Mouse (Mus musculus): ENCODE data around the gene Ppp1r12c. TPM values are rescaled to one million over a fixed set of nuclear protein-coding genes. Genes with fewer than 3 reads are reported as not detected.

Gene Ppp1r12c
- polyA plus RNA-seq, 1 experiment: 68.7 TPM

DNA sequence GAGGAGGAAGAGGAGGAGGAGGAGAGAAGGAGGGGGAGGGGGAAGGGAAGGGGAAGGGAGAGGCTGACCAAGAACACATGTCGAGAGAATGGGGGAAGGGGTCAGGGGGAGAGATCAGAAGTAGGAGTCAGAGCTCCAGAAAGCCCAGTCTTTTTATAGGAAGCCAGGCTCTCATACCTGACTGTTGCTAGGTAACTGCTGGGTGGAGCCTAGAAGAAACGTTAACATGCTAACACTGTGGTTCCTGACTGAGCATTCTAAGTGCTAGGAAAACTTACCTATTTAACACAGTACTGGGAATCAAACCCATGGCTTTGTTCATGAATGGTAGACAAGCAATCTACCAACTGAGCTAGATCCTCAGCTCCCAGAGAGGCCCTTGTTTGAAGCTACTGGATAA is 52.3 kb downstream of the Ppp1r12c start:
- H3K4me1 ChIP-seq (ENCODE audit: control insufficient read depth, insufficient read depth, low read length): peaks cover 4% of the 10 kb centered on the region
- H3K27me3 ChIP-seq (ENCODE audit: control insufficient read depth, insufficient read depth, low read length, poor library complexity, severe bottlenecking): no peaks in the 10 kb centered on the region
- TF ChIP-seq EP300 (IDR thresholded peaks at IDR 0.05; ENCODE audit: insufficient read depth, low read depth, low read length): no peak
- no peak for TF ChIP-seq POLR2A (IDR thresholded peaks at IDR 0.05; ENCODE audit: insufficient read depth, low read length)
- no peak for TF ChIP-seq CTCF (IDR thresholded peaks at IDR 0.05; ENCODE audit: low read depth, low read length)
- no peak overlapping the region for H3K4me3 ChIP-seq (ENCODE audit: low read depth, low read length)
- H3K9ac ChIP-seq (ENCODE audit: low read depth, poor library complexity, severe bottlenecking): no peak overlapping the region
- no peak overlapping the region for H3K27ac ChIP-seq (ENCODE audit: insufficient read depth, low read length)
- H3K36me3 ChIP-seq (ENCODE audit: control insufficient read depth, insufficient read depth, low read length, poor library complexity, severe bottlenecking): no peaks in the 10 kb centered on the region
- no peaks in the 10 kb centered on the region for H3K9me3 ChIP-seq (replicated peaks; ENCODE audit: control insufficient read depth, insufficient read depth, low read length, poor library complexity, severe bottlenecking)

GRCm38 (mm10) chr7:4448439-4448838 is 53.0 kb downstream of the Ppp1r12c start:
- no peak overlapping the region for H3K27ac ChIP-seq (ENCODE audit: insufficient read depth, low read length)
- H3K4me3 ChIP-seq (ENCODE audit: low read depth, low read length): no peak overlapping the region
- H3K9ac ChIP-seq (ENCODE audit: low read depth, poor library complexity, severe bottlenecking): no peak overlapping the region
- no peak for TF ChIP-seq POLR2A (IDR thresholded peaks at IDR 0.05; ENCODE audit: insufficient read depth, low read length)
- TF ChIP-seq EP300 (IDR thresholded peaks at IDR 0.05; ENCODE audit: insufficient read depth, low read depth, low read length): no peak
- no peak for TF ChIP-seq CTCF (IDR thresholded peaks at IDR 0.05; ENCODE audit: low read depth, low read length)
- peaks cover 3% of the 10 kb centered on the region; the same call in 1 of the 2 replicates for H3K36me3 ChIP-seq (ENCODE audit: control insufficient read depth, insufficient read depth, low read length, poor library complexity, severe bottlenecking)
- no peaks in the 10 kb centered on the region for H3K27me3 ChIP-seq (ENCODE audit: control insufficient read depth, insufficient read depth, low read length, poor library complexity, severe bottlenecking)
- no peaks in the 10 kb centered on the region for H3K9me3 ChIP-seq (replicated peaks; ENCODE audit: control insufficient read depth, insufficient read depth, low read length, poor library complexity, severe bottlenecking)
- H3K4me1 ChIP-seq (ENCODE audit: control insufficient read depth, insufficient read depth, low read length): peaks cover 4% of the 10 kb centered on the region

DNA sequence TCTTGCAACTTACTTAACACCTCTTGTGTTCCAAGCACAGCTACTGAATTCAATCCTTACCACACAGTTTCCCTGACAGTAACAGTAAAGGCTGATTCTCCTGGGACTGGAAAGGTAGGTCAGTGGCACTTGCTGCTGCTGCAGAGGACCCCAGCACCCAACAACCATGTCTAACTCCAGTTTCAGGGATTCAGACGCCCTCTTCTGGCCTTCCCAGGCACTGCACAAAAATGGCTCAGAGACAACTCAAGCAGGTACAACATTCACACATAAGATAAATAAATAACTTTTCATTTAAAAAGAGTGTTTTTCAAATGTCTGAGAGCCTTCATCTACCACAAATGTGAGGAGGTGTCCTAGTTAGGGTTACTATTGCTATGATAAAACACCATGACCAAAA is 54.3 kb downstream of the Ppp1r12c start:
- Histone ChIP-seq H3K9me3 (replicated peaks; ENCODE audit: control insufficient read depth, insufficient read depth, low read length, poor library complexity, severe bottlenecking) (no peaks in the 10 kb centered on the region), H3K4me3 (ENCODE audit: low read depth, low read length) (no peak overlapping the region), H3K9ac (ENCODE audit: low read depth, poor library complexity, severe bottlenecking) (no peak overlapping the region), H3K27me3 (ENCODE audit: control insufficient read depth, insufficient read depth, low read length, poor library complexity, severe bottlenecking) (no peaks in the 10 kb centered on the region), H3K27ac (ENCODE audit: insufficient read depth, low read length) (no peak overlapping the region), H3K36me3 (ENCODE audit: control insufficient read depth, insufficient read depth, low read length, poor library complexity, severe bottlenecking) (peaks cover 12% of the 10 kb centered on the region), H3K4me1 (ENCODE audit: control insufficient read depth, insufficient read depth, low read length) (no peaks in the 10 kb centered on the region)
- peak; percentile 58 for TF ChIP-seq CTCF (IDR thresholded peaks at IDR 0.05; ENCODE audit: low read depth, low read length)
- no peak for TF ChIP-seq EP300 (IDR thresholded peaks at IDR 0.05; ENCODE audit: insufficient read depth, low read depth, low read length)
- TF ChIP-seq POLR2A (IDR thresholded peaks at IDR 0.05; ENCODE audit: insufficient read depth, low read length): no peak

DNA sequence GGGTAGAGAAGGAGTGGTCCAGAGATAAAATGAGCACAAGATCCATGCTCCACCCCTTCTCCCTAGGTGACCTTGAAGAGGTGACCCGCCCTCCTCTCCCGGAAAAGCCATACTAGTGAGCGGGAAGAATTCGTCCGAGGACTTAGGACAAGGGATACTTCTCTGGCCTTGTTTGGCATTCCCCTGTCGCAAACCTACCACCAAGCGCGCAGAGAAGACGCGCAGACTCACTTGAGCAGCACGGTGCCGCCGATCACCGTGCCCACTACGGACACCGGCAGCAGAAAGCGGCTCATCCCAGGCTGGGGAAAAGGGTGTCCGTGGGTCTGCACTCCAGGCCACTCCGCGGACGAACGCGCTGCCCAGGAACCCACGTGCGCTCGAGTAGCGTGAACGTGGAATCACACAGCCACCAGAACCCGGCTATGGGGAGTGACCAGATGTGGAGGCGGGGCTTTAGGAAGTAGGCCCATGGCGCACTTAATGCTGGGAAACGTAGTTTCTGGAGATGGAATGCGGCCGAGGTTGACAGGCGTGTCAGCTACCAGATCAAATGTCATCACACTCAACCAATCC is 56.2 kb downstream of the Ppp1r12c start, which contains the start of gene Rdh13:
Gene Rdh13 (minus strand): TSS at position 434 of the 576 bp plus-strand sequence.
- peak within 1 kb of the TSS; percentile 27 for H3K9ac ChIP-seq (ENCODE audit: low read depth, poor library complexity, severe bottlenecking)
- TF ChIP-seq POLR2A (IDR thresholded peaks at IDR 0.05; ENCODE audit: insufficient read depth, low read length) (no peak), EP300 (IDR thresholded peaks at IDR 0.05; ENCODE audit: insufficient read depth, low read depth, low read length) (no peak), CTCF (IDR thresholded peaks at IDR 0.05; ENCODE audit: low read depth, low read length) (no peak)
- no peaks in the 10 kb centered on the region for H3K9me3 ChIP-seq (replicated peaks; ENCODE audit: control insufficient read depth, insufficient read depth, low read length, poor library complexity, severe bottlenecking)
- H3K27me3 ChIP-seq (ENCODE audit: control insufficient read depth, insufficient read depth, low read length, poor library complexity, severe bottlenecking): no peaks in the 10 kb centered on the region
- H3K4me1 ChIP-seq (ENCODE audit: control insufficient read depth, insufficient read depth, low read length): no peaks in the 10 kb centered on the region
- H3K27ac ChIP-seq (ENCODE audit: insufficient read depth, low read length): peak within 1 kb of the TSS; percentile 22
- peak within 1 kb of the TSS; percentile 76 for H3K4me3 ChIP-seq (ENCODE audit: low read depth, low read length)
- H3K36me3 ChIP-seq (ENCODE audit: control insufficient read depth, insufficient read depth, low read length, poor library complexity, severe bottlenecking): peaks cover 18% of the 10 kb centered on the region

GRCm38 (mm10) chr7:4440549-4440948 is 60.9 kb downstream of the Ppp1r12c start:
- Histone ChIP-seq H3K9me3 (replicated peaks; ENCODE audit: control insufficient read depth, insufficient read depth, low read length, poor library complexity, severe bottlenecking) (no peaks in the 10 kb centered on the region), H3K4me3 (ENCODE audit: low read depth, low read length) (no peak overlapping the region), H3K4me1 (ENCODE audit: control insufficient read depth, insufficient read depth, low read length) (no peaks in the 10 kb centered on the region), H3K9ac (ENCODE audit: low read depth, poor library complexity, severe bottlenecking) (no peak overlapping the region), H3K27me3 (ENCODE audit: control insufficient read depth, insufficient read depth, low read length, poor library complexity, severe bottlenecking) (no peaks in the 10 kb centered on the region), H3K36me3 (ENCODE audit: control insufficient read depth, insufficient read depth, low read length, poor library complexity, severe bottlenecking) (peaks cover 21% of the 10 kb centered on the region), H3K27ac (ENCODE audit: insufficient read depth, low read length) (no peak overlapping the region)
- TF ChIP-seq CTCF (IDR thresholded peaks at IDR 0.05; ENCODE audit: low read depth, low read length): no peak
- TF ChIP-seq POLR2A (IDR thresholded peaks at IDR 0.05; ENCODE audit: insufficient read depth, low read length): no peak
- no peak for TF ChIP-seq EP300 (IDR thresholded peaks at IDR 0.05; ENCODE audit: insufficient read depth, low read depth, low read length)

- TF ChIP-seq POLR2A (IDR thresholded peaks at IDR 0.05; ENCODE audit: insufficient read depth, low read length): no peak
- no peak for TF ChIP-seq CTCF (IDR thresholded peaks at IDR 0.05; ENCODE audit: low read depth, low read length)
- TF ChIP-seq EP300 (IDR thresholded peaks at IDR 0.05; ENCODE audit: insufficient read depth, low read depth, low read length): no peak
- Histone ChIP-seq H3K9me3 (replicated peaks; ENCODE audit: control insufficient read depth, insufficient read depth, low read length, poor library complexity, severe bottlenecking) (no peaks in the 10 kb centered on the region), H3K27me3 (ENCODE audit: control insufficient read depth, insufficient read depth, low read length, poor library complexity, severe bottlenecking) (no peaks in the 10 kb centered on the region), H3K4me1 (ENCODE audit: control insufficient read depth, insufficient read depth, low read length) (no peaks in the 10 kb centered on the region), H3K27ac (ENCODE audit: insufficient read depth, low read length) (no peak overlapping the region), H3K9ac (ENCODE audit: low read depth, poor library complexity, severe bottlenecking) (no peak overlapping the region), H3K36me3 (ENCODE audit: control insufficient read depth, insufficient read depth, low read length, poor library complexity, severe bottlenecking) (peaks cover 14% of the 10 kb centered on the region), H3K4me3 (ENCODE audit: low read depth, low read length) (no peak overlapping the region)
These were observed 63.8 kb downstream of the Ppp1r12c start for GRCm38 (mm10) chr7:4437721-4438120.

Measured in ES-Bruce4 (cell line).